Mouse (Mus musculus): ENCODE data around the gene 1190005I06Rik. TPM values are rescaled to one million over a fixed set of nuclear protein-coding genes. Genes with fewer than 3 reads are reported as not detected.

1190005I06Rik gene
- total RNA-seq, 4 experiments from 2014 or later: 0.89 to 1.1 (median 1.1) TPM; not detected in 1

Other genes with a start within 250 kb of the 1190005I06Rik start
- gene Gins2, start 58.3 kb downstream of the 1190005I06Rik start, total RNA-seq (2022): under 1 TPM in 3 of 4 experiments, not detected in 1; 0.09 to 0.43 (median 0.36) TPM
- gene Gm27021, start 20.4 kb upstream of the 1190005I06Rik start, total RNA-seq (2022): not detected
- 1,000 to 10,000 TPM; 1,398 to 1,509 (median 1,471) TPM for gene Cox4i1, start 20.6 kb upstream of the 1190005I06Rik start, total RNA-seq (2022)
- gene Emc8, start 20.9 kb upstream of the 1190005I06Rik start, total RNA-seq (2022): 10 to 100 TPM; 18.7 to 29.5 (median 25.8) TPM
- 10 to 100 TPM in 2 of 4 experiments, 1 to 10 TPM in 2; 8.9 to 12.0 (median 10.7) TPM for gene Irf8, start 88.7 kb upstream of the 1190005I06Rik start, total RNA-seq (2022)